ENCODE assay signal across 10 mouse cellular contexts in the genomic region with DNA sequence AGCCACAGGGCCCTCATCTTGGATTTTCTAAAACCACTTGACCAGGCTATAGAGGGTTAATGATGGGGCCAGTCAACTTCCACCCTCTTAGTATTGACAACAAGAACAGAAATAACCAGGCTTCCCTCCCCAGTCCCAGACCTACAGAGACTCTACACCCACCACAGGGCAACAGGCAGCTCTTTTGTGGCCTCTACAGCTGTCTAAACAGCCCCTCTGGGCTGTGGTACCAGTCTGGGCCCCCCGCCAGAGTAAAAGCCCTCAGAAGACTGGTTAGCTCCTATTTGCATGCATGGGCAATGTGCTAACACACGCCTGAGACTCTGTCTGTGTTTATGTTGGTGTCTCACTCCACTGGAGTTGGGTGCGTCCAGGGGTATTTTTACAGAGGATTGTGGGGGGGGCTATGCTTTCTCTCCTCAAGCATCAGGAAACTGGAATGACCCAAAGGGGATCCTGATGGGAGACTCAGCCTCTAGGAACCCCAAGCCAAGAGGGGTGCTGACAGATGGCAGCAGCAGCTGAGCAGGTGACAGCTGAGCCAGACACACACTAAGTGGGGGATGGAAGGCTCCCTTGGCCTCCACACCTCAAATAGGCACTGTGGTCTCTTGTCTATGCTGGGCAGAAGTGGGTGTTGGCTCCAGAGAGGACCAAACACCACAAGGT. TPM values are rescaled to one million over a fixed set of nuclear protein-coding genes. Genes with fewer than 3 reads are reported as not detected.
DNase-seq lines count a peak whose midpoint lies in the region; ATAC-seq lines count a peak whose summit lies in the region.
"Had no signal": no experiment of that assay in that cellular context is flagged by ENCODE, and none has a peak within 500 bp of the region (broad histone marks: within the 10 kb centered on the region; RNA-seq: fewer than 3 reads in every experiment).

No protein-coding gene starts in this region.

- H3K36me3 ChIP-seq in embryonic facial prominence, embryonic 12.5 days = peaks cover 52% of the 10 kb centered on the region
- peaks cover 43% of the 10 kb centered on the region for H3K36me3 ChIP-seq in heart, embryonic 15.5 days
- H3K36me3 ChIP-seq in midbrain, embryonic 14.5 days (ENCODE audit: control insufficient read depth, insufficient read depth, low read length) = peaks cover 17% of the 10 kb centered on the region
- peaks cover 42% of the 10 kb centered on the region for H3K36me3 ChIP-seq in intestine, embryonic 15.5 days

- no peaks in the 10 kb centered on the region for H3K9me3 ChIP-seq in embryonic facial prominence, embryonic 12.5 days
- no peaks in the 10 kb centered on the region for H3K9me3 ChIP-seq in heart, embryonic 15.5 days (replicated peaks)
- H3K9me3 ChIP-seq in midbrain, embryonic 14.5 days (ENCODE audit: control insufficient read depth, low read length) = no peaks in the 10 kb centered on the region
- no peaks in the 10 kb centered on the region for H3K9me3 ChIP-seq in intestine, embryonic 15.5 days
- H3K9me3 ChIP-seq: G1E had no signal

- H3K9ac ChIP-seq in embryonic facial prominence, embryonic 12.5 days = 0 out of 2 replicates have a peak overlapping the region, but pooled peaks have one; percentile 8
- H3K9ac ChIP-seq in heart, embryonic 15.5 days = peak overlapping the region; percentile 23; the same call in 1 of the 2 replicates
- no peak overlapping the region for H3K9ac ChIP-seq in midbrain, embryonic 14.5 days (replicated peaks; ENCODE audit: low read length)
- H3K9ac ChIP-seq in intestine, embryonic 15.5 days = no peak overlapping the region

- H3K27ac ChIP-seq in embryonic facial prominence, embryonic 12.5 days = peak overlapping the region; percentile 38; the same call in 1 of the 2 replicates
- H3K27ac ChIP-seq in heart, embryonic 15.5 days = peak overlapping the region; percentile 99
- H3K27ac ChIP-seq in midbrain, embryonic 14.5 days (replicated peaks; ENCODE audit: low read depth, low read length) = 0 out of 2 replicates have a peak overlapping the region, but pooled peaks have one; percentile 37
- no peak overlapping the region for H3K27ac ChIP-seq in intestine, embryonic 15.5 days

- peak overlapping the region; percentile 59 for H3K4me2 ChIP-seq in embryonic facial prominence, embryonic 12.5 days (replicated peaks)
- H3K4me2 ChIP-seq in heart, embryonic 15.5 days = peak overlapping the region; percentile 75
- H3K4me2 ChIP-seq in midbrain, embryonic 14.5 days (ENCODE audit: low read length) = peak overlapping the region; percentile 98; the same call in 1 of the 2 replicates
- no peak overlapping the region; the same call in 1 of the 2 replicates for H3K4me2 ChIP-seq in intestine, embryonic 15.5 days (replicated peaks)

- 48% methylated on average over 3 of the region's 3 CpGs for WGBS in embryonic facial prominence, embryonic 12.5 days
- 49% methylated on average over 3 of the region's 3 CpGs for WGBS in heart, embryonic 15.5 days
- 66% methylated on average over 3 of the region's 3 CpGs for WGBS in midbrain, embryonic 14.5 days
- WGBS in intestine, embryonic 15.5 days = 71% methylated on average over 3 of the region's 3 CpGs

- no peaks in the 10 kb centered on the region for H3K27me3 ChIP-seq in embryonic facial prominence, embryonic 12.5 days
- no peaks in the 10 kb centered on the region for H3K27me3 ChIP-seq in heart, embryonic 15.5 days
- H3K27me3 ChIP-seq in midbrain, embryonic 14.5 days (ENCODE audit: control insufficient read depth, insufficient read depth, low read length) = peaks cover 4% of the 10 kb centered on the region; the same call in 1 of the 2 replicates
- H3K27me3 ChIP-seq in intestine, embryonic 15.5 days (replicated peaks) = no peaks in the 10 kb centered on the region

- DNase-seq in layer of hippocampus, postnatal 10 days (ENCODE audit: low spot score in 2 of 2) = peak; percentile 41 to 63
- DNase-seq in layer of hippocampus, adult 9-11 months = no peak
- peak; percentile 40 for DNase-seq in midbrain, embryonic 14.5 days
- no peak for DNase-seq in retina, embryonic 14.5 days (ENCODE audit: low spot score)
- DNase-seq: lung, adult 18-20 months had no signal

- ATAC-seq in embryonic facial prominence, embryonic 12.5 days (ENCODE audit: insufficient number of reproducible peaks, insufficient read depth, low FRiP score, low TSS enrichment) = no peak
- ATAC-seq in heart, embryonic 15.5 days (replicated peaks; ENCODE audit: insufficient number of reproducible peaks, insufficient read depth, low FRiP score, low read depth) = no peak
- ATAC-seq in midbrain, embryonic 14.5 days (ENCODE audit: low FRiP score, low TSS enrichment) = no peak
- no peak for ATAC-seq in intestine, embryonic 15.5 days

- peaks cover 30% of the 10 kb centered on the region for H3K4me1 ChIP-seq in embryonic facial prominence, embryonic 12.5 days
- peaks cover 34% of the 10 kb centered on the region for H3K4me1 ChIP-seq in heart, embryonic 15.5 days (replicated peaks)
- peaks cover 16% of the 10 kb centered on the region; the same call in 1 of the 2 replicates for H3K4me1 ChIP-seq in midbrain, embryonic 14.5 days (ENCODE audit: control insufficient read depth, insufficient read depth, low read length)
- peaks cover 29% of the 10 kb centered on the region for H3K4me1 ChIP-seq in intestine, embryonic 15.5 days (replicated peaks)

- 0 out of 2 replicates have a peak overlapping the region, but pooled peaks have one; percentile 86 for H3K4me3 ChIP-seq in embryonic facial prominence, embryonic 12.5 days
- no peak overlapping the region for H3K4me3 ChIP-seq in heart, embryonic 15.5 days
- H3K4me3 ChIP-seq in midbrain, embryonic 14.5 days (replicated peaks; ENCODE audit: low read depth, low read length) = no peak overlapping the region
- no peak overlapping the region for H3K4me3 ChIP-seq in intestine, embryonic 15.5 days (replicated peaks)

RNA-seq across cellular contexts. Expression of a gene that starts 4.0 kb away (rescaled TPM):
- total RNA-seq in layer of hippocampus, postnatal 10 days (2021) = 10 to 100 TPM; 24.0 to 26.3 TPM
- polyA plus RNA-seq in embryonic facial prominence, embryonic 12.5 days (2016; fragmentation: Nextera tagmentation; extraction: Ambion mirVana) = 55.2 and 69.7 TPM in 2 replicates
- polyA plus RNA-seq in heart, embryonic 15.5 days (2015; fragmentation: Nextera tagmentation; extraction: Ambion mirVana) = 52.7 and 64.5 TPM in 2 replicates
- 8.9 and 9.7 TPM in 2 replicates for polyA plus RNA-seq in midbrain, embryonic 14.5 days (2014; fragmentation: Nextera tagmentation; extraction: Ambion mirVana)
- polyA plus RNA-seq in intestine, embryonic 15.5 days (2015; fragmentation: Nextera tagmentation; extraction: Ambion mirVana) = 34.9 and 35.4 TPM in 2 replicates

RNA-seq across cellular contexts. Expression of a gene that starts 15.9 kb away (rescaled TPM):
- not detected for total RNA-seq in layer of hippocampus, postnatal 10 days (2021)
- 0.58 TPM in 1 of 2 replicates, not detected in the other for polyA plus RNA-seq in embryonic facial prominence, embryonic 12.5 days (2016; fragmentation: Nextera tagmentation; extraction: Ambion mirVana)
- 0.39 and 1.9 TPM in 2 replicates for polyA plus RNA-seq in heart, embryonic 15.5 days (2015; fragmentation: Nextera tagmentation; extraction: Ambion mirVana)
- 0.84 and 1.00 TPM in 2 replicates for polyA plus RNA-seq in midbrain, embryonic 14.5 days (2014; fragmentation: Nextera tagmentation; extraction: Ambion mirVana)
- 3.4 and 4.2 TPM in 2 replicates for polyA plus RNA-seq in intestine, embryonic 15.5 days (2015; fragmentation: Nextera tagmentation; extraction: Ambion mirVana)
- total RNA-seq: gastrocnemius, adult 8-10 months had no signal
- polyA plus RNA-seq: G1E had no signal

RNA-seq across cellular contexts. Expression of a gene that starts 22.9 kb away (rescaled TPM):
- 1 to 10 TPM; 1.2 to 1.3 TPM for total RNA-seq in layer of hippocampus, postnatal 10 days (2021)
- 0.92 TPM in 1 of 2 replicates, not detected in the other for polyA plus RNA-seq in embryonic facial prominence, embryonic 12.5 days (2016; fragmentation: Nextera tagmentation; extraction: Ambion mirVana)
- 1.1 and 1.9 TPM in 2 replicates for polyA plus RNA-seq in heart, embryonic 15.5 days (2015; fragmentation: Nextera tagmentation; extraction: Ambion mirVana)
- 2.5 TPM in 1 of 2 replicates, not detected in the other for polyA plus RNA-seq in midbrain, embryonic 14.5 days (2014; fragmentation: Nextera tagmentation; extraction: Ambion mirVana)
- polyA plus RNA-seq in intestine, embryonic 15.5 days (2015; fragmentation: Nextera tagmentation; extraction: Ambion mirVana) = 2.3 and 2.9 TPM in 2 replicates
- total RNA-seq: G1E had no signal
- polyA plus RNA-seq: G1E had no signal

RNA-seq across cellular contexts. Expression of a gene that starts 29.5 kb away (rescaled TPM):
- total RNA-seq in layer of hippocampus, postnatal 10 days (2021) = 10 to 100 TPM; 31.8 to 34.3 TPM
- polyA plus RNA-seq in embryonic facial prominence, embryonic 12.5 days (2016; fragmentation: Nextera tagmentation; extraction: Ambion mirVana) = 75.5 and 76.6 TPM in 2 replicates
- 48.3 and 54.7 TPM in 2 replicates for polyA plus RNA-seq in heart, embryonic 15.5 days (2015; fragmentation: Nextera tagmentation; extraction: Ambion mirVana)
- polyA plus RNA-seq in midbrain, embryonic 14.5 days (2014; fragmentation: Nextera tagmentation; extraction: Ambion mirVana) = 77.1 and 81.6 TPM in 2 replicates
- polyA plus RNA-seq in intestine, embryonic 15.5 days (2015; fragmentation: Nextera tagmentation; extraction: Ambion mirVana) = 71.5 and 74.7 TPM in 2 replicates

RNA-seq across cellular contexts. Expression of a gene that starts 36.5 kb away (rescaled TPM):
- 10 to 100 TPM in 1 of 2 experiments, 1 to 10 TPM in 1; 1.3 to 17.2 TPM for total RNA-seq in layer of hippocampus, postnatal 10 days (2021)
- polyA plus RNA-seq in embryonic facial prominence, embryonic 12.5 days (2016; fragmentation: Nextera tagmentation; extraction: Ambion mirVana) = 1.1 and 1.2 TPM in 2 replicates
- polyA plus RNA-seq in heart, embryonic 15.5 days (2015; fragmentation: Nextera tagmentation; extraction: Ambion mirVana) = 4.3 and 6.1 TPM in 2 replicates
- 6.7 and 7.9 TPM in 2 replicates for polyA plus RNA-seq in midbrain, embryonic 14.5 days (2014; fragmentation: Nextera tagmentation; extraction: Ambion mirVana)
- 121 and 149 TPM in 2 replicates for polyA plus RNA-seq in intestine, embryonic 15.5 days (2015; fragmentation: Nextera tagmentation; extraction: Ambion mirVana)
- polyA plus RNA-seq: G1E had no signal

Comparison
In these comparisons a context has a peak if more than half of its experiments do, and no peak if none do; other contexts are left out.
1. DNase-seq: peak in layer of hippocampus, postnatal 10 days (2 of 2) and midbrain, embryonic 14.5 days (single experiment); none in layer of hippocampus, adult 9-11 months (single experiment) and retina, embryonic 14.5 days (single experiment).
2. H3K9ac ChIP-seq: peak in embryonic facial prominence, embryonic 12.5 days (single experiment) and heart, embryonic 15.5 days (single experiment); none in midbrain, embryonic 14.5 days (single experiment) and intestine, embryonic 15.5 days (single experiment).